Mouse (Mus musculus): Measurements from ENCODE around the gene Akap8.

DNA sequence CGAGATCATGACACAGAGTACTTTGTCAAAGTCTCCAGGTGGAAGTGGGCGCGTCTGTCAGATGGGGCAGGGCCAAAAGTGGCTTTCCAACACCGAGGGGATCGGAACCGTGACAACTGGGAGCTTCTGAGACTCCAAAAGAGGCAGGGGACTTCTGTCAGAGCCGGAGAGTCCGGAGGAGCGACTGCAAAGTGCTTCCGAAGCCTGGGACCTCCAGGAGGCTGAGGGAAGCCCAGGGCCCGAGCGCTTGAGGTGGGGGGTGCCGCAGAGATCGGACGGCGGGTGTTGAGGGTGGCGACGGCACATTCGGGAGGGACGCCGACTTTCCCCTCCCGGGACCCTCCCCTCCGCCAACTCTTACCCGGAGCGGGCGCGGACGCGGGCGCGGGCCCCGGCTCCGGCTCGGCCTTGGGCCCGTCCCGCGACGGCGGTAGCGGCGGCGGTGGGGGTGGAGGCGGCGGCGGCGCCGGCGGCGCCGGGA is 42.8 kb upstream of the Akap8 start:
- TF ChIP-seq CTCF (IDR thresholded peaks at IDR 0.05; ENCODE audit: low read depth, low read length), result no peak
- no peak for TF ChIP-seq GATA2 (IDR thresholded peaks at IDR 0.05; ENCODE audit: borderline replicate concordance, low read depth, low read length)
- TF ChIP-seq TAL1 (conservative IDR thresholded peaks at IDR 0.05; ENCODE audit: low read depth, low read length), result no peak

Data from G1E (cell line).